Mouse (Mus musculus) stomach, postnatal 0 days (tissue): ENCODE results near the gene Eya4.

Experiments
- CTCF ChIP-seq: IDR thresholded peaks from 2 replicates; pipeline ENCODE4 v1.5.1; 2016; ENCODE audit warnings: antibody characterized with exemption, low read depth, mild to moderate bottlenecking, moderate library complexity
- EP300 ChIP-seq: optimal IDR thresholded peaks from 2 replicates; pipeline ENCODE3; 2016; ENCODE audit warnings: antibody characterized with exemption

DNA sequence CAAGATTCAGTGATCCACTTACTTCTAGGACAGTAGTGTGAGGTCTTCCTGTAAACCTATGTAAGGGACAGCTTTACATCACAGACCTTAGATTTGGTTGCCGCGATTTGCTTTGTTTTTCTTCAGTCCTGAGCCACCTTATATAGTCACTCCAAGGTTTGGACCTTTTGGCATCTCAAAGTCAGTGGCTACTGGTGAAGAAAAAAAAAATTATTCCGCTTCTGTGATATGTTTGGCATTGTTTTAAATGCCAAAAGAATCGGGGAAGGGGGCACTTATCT lies 269.1 kb downstream of the Eya4 start:
- TF ChIP-seq CTCF (no peak), EP300 (no peak)
